Comparison of ENCODE assay signal across 18 mouse cellular contexts in genomic region chr4:44482851-44483250, GRCm38 (mm10).
DNase-seq lines count a peak whose midpoint lies in the region; ATAC-seq lines count a peak whose summit lies in the region.
"Had no signal": no experiment of that assay in that cellular context is flagged by ENCODE, and none has a peak within 500 bp of the region (broad histone marks: within the 10 kb centered on the region; RNA-seq: fewer than 3 reads in every experiment).

No protein-coding gene starts in this region.

- no peak overlapping the region for H3K27ac ChIP-seq in midbrain, embryonic 11.5 days (ENCODE audit: low read depth, low read length)
- H3K27ac ChIP-seq: embryonic facial prominence, embryonic 10.5 days; embryonic facial prominence, embryonic 12.5 days; forebrain, embryonic 13.5 days; forebrain, embryonic 15.5 days had no signal

- H3K36me3 ChIP-seq in midbrain, embryonic 11.5 days (ENCODE audit: control insufficient read depth, insufficient read depth, low read length), result no peaks in the 10 kb centered on the region
- H3K36me3 ChIP-seq: embryonic facial prominence, embryonic 10.5 days; embryonic facial prominence, embryonic 12.5 days; forebrain, embryonic 15.5 days had no signal

- no peaks in the 10 kb centered on the region for H3K27me3 ChIP-seq in midbrain, embryonic 11.5 days (ENCODE audit: control insufficient read depth, insufficient read depth, low read length)
- H3K27me3 ChIP-seq: embryonic facial prominence, embryonic 12.5 days; forebrain, embryonic 13.5 days; forebrain, embryonic 15.5 days had no signal

- no peak overlapping the region for H3K4me2 ChIP-seq in midbrain, embryonic 11.5 days
- H3K4me2 ChIP-seq: embryonic facial prominence, embryonic 12.5 days; forebrain, embryonic 13.5 days; forebrain, embryonic 15.5 days had no signal

- H3K9ac ChIP-seq in midbrain, embryonic 11.5 days (ENCODE audit: low read length), result no peak overlapping the region
- H3K9ac ChIP-seq: embryonic facial prominence, embryonic 12.5 days; forebrain, embryonic 13.5 days; forebrain, embryonic 15.5 days; forebrain, postnatal 0 days had no signal

- H3K4me3 ChIP-seq in midbrain, embryonic 11.5 days (ENCODE audit: low read depth, low read length), result no peak overlapping the region
- H3K4me3 ChIP-seq: embryonic facial prominence, embryonic 10.5 days; embryonic facial prominence, embryonic 12.5 days; forebrain, embryonic 13.5 days; forebrain, embryonic 15.5 days had no signal

- H3K9me3 ChIP-seq in midbrain, embryonic 11.5 days (ENCODE audit: control insufficient read depth, low read length), result no peaks in the 10 kb centered on the region; the same call in 1 of the 2 replicates
- H3K9me3 ChIP-seq: embryonic facial prominence, embryonic 12.5 days; forebrain, embryonic 15.5 days had no signal

- no peaks in the 10 kb centered on the region for H3K4me1 ChIP-seq in midbrain, embryonic 11.5 days (ENCODE audit: control insufficient read depth, insufficient read depth, low read length)
- H3K4me1 ChIP-seq: embryonic facial prominence, embryonic 10.5 days; embryonic facial prominence, embryonic 12.5 days; forebrain, embryonic 13.5 days; forebrain, embryonic 15.5 days had no signal

- DNase-seq in adrenal gland, adult 2 months, result peak; percentile 74
- no peak for DNase-seq in adrenal gland, adult 18-20 months (ENCODE audit: low spot score in 2 of 2)
- DNase-seq in adrenal gland, adult 8-10 months, result peak; percentile 43
- DNase-seq in adrenal gland, postnatal 10 days, result peak; percentile 53
- peak; percentile 47 for DNase-seq in adrenal gland, postnatal 25 days
- DNase-seq in embryo, embryonic 11 days, result no peak
- no peak for DNase-seq in spleen, postnatal 36 days (ENCODE audit: low spot score in 2 of 2)
- DNase-seq in midbrain, embryonic 11.5 days (ENCODE audit: low spot score, missing footprints), result no peak
- DNase-seq: cerebellum, adult 11-12 months; cerebellum, adult 2 months; cerebellum, adult 9-10 months; cerebellum, postnatal 10 days; cerebellum, postnatal 36 days; forebrain, postnatal 0 days had no signal

- no peak for ATAC-seq in midbrain, embryonic 11.5 days (ENCODE audit: low FRiP score)
- ATAC-seq: forebrain, embryonic 13.5 days; forebrain, embryonic 15.5 days; forebrain, postnatal 0 days had no signal

- 88% methylated on average over 9 of the region's 9 CpGs for WGBS in midbrain, embryonic 11.5 days

Comparison
In these comparisons a context has a peak if more than half of its experiments do, and no peak if none do; other contexts are left out.
1. DNase-seq: peak in adrenal gland, adult 2 months (single experiment), adrenal gland, adult 8-10 months (single experiment), adrenal gland, postnatal 10 days (single experiment) and adrenal gland, postnatal 25 days (single experiment); none in adrenal gland, adult 18-20 months (0 of 2), embryo, embryonic 11 days (single experiment), spleen, postnatal 36 days (0 of 2) and midbrain, embryonic 11.5 days (single experiment).